Mouse (Mus musculus) small intestine, adult 2 months (tissue): ENCODE measurements around the gene Dlg5. TPM values are rescaled to one million over a fixed set of nuclear protein-coding genes. Genes with fewer than 3 reads are reported as not detected.

ENCODE experiments used
- H3K27ac ChIP-seq: fragments of 200-500 bp; 2 replicates; pipeline ENCODE4 v1.5.1; 2012; ENCODE audit warnings: low read depth, low read length, control low read depth, inconsistent platforms; ENCODE audit not compliant: insufficient read depth
- H3K27me3 ChIP-seq: fragments of 200-500 bp; 2 replicates; pipeline ENCODE4 v1.6.1; 2012; ENCODE audit warnings: mild to moderate bottlenecking, moderate library complexity, low read length, inconsistent platforms; ENCODE audit not compliant: control insufficient read depth, insufficient read depth
- H3K36me3 ChIP-seq: fragments of 200-500 bp; 2 replicates; pipeline ENCODE4 v1.6.1; 2012; ENCODE audit warnings: mild to moderate bottlenecking, low read length, control low read depth, inconsistent platforms; ENCODE audit not compliant: control insufficient read depth, insufficient read depth
- H3K4me1 ChIP-seq: fragments of 200-500 bp; 2 replicates; pipeline ENCODE4 v1.6.1; 2012; ENCODE audit warnings: low read length, inconsistent platforms, mixed read lengths; ENCODE audit not compliant: control insufficient read depth, insufficient read depth, insufficient read length
- H3K4me3 ChIP-seq: fragments of 200-500 bp; 2 replicates; pipeline ENCODE4 v1.5.1; 2012; ENCODE audit warnings: low read depth, mild to moderate bottlenecking, control low read depth, inconsistent platforms, low read length, moderate library complexity
- CTCF ChIP-seq: fragments of 200-500 bp; IDR thresholded peaks from 2 replicates; pipeline ENCODE4 v1.5.1; 2012; ENCODE audit warnings: low read depth, mild to moderate bottlenecking, control low read depth, inconsistent platforms, low read length, moderate library complexity, mixed read lengths; ENCODE audit not compliant: insufficient replicate concordance, insufficient read length; ENCODE audit errors: extremely low read depth
- POLR2A ChIP-seq: fragments of 200-500 bp; IDR thresholded peaks from 2 replicates; pipeline ENCODE4 v1.6.1; 2012; ENCODE audit warnings: low read depth, mild to moderate bottlenecking, control low read depth, inconsistent platforms, low read length, moderate library complexity
- WGBS: fragments of 180-500 bp; shearing (Covaris S2); methylation state at CpG from one replicate; pipeline ENCODE4 v1.1.7; 2018; 5-methylcytosine and 5-hydroxymethylcytosine counted together
- polyA plus RNA-seq: library from polyadenylated mRNA; depleted of rRNA; stranded (reverse); fragments of >200 nt; gene quantifications from 2 replicates; pipeline ENCODE4 v1.2.3, GENCODE M21; 2012

Gene Dlg5
- polyA plus RNA-seq, 1 experiment = 21.1 TPM

DNA sequence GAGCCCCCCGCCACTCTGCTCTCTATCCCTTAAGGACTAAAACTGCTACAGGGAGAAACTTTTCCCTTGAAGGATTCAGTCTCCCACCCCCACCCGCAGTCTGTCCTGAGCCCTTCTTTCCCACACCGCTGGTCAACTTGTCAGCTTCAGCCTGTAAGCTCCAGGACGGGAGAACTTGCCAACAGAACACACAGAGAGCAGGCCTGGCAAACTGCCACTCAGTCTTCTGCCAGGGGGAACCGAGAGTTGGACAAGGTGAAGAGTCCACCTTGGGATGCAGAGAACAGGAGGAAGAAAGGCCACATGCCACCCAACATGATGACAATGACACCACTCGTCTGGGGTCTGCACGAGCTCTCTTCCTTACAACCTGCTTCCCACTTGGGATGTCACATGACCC is 56.1 kb downstream of the Dlg5 start:
- H3K4me1 ChIP-seq = no peaks in the 10 kb centered on the region
- no peak for TF ChIP-seq POLR2A
- no peak for TF ChIP-seq CTCF
- H3K27ac ChIP-seq = no peak overlapping the region
- no peaks in the 10 kb centered on the region for H3K27me3 ChIP-seq
- peaks cover 7% of the 10 kb centered on the region for H3K36me3 ChIP-seq
- H3K4me3 ChIP-seq = no peak overlapping the region
- 66% methylated on average over 7 of the region's 7 CpGs for WGBS

DNA sequence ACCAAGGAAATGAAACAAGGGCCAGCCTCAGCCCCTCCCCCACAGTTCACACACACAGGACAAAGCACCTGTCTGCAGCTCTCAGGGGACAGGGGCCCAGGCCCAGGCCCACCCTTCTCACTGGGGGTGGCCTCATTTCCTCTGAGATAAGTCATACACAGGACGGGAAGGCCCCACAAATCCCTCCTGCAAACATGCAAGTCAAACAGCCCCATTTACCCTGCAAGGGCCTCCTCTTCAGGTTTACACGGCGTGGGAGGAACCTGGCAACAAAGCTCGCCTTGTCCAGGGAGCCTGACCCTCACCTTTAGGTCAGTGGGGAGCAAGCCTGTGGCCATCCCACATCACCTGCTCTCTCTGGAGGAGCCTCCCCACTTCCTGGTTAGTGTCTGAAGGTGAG is 60.2 kb downstream of the Dlg5 start:
- no peak overlapping the region for H3K27ac ChIP-seq
- 63% methylated on average over 4 of the region's 4 CpGs for WGBS

DNA sequence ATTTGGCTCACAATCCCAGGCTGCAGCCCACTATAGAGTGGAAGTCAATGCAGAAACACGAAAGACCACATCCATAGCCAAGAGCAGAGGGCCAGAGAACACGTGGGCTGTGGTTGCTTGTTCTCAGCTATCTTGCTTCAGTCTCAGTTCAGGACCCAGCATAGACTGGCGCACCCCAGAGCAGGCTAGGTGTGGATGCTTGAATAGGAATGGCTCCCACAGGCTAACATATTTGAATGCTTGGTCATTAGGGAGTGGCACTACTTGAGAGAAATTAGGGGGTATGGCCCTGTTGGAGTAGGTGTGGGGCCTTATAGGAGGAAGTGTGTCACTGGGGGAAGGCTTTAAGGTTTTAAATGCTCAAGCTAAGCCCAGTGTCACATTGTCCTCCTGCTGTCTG is 62.8 kb downstream of the Dlg5 start:
- H3K4me1 ChIP-seq = no peaks in the 10 kb centered on the region
- no peak overlapping the region for H3K27ac ChIP-seq
- TF ChIP-seq POLR2A = no peak
- TF ChIP-seq CTCF = no peak
- H3K27me3 ChIP-seq = no peaks in the 10 kb centered on the region
- WGBS = 86% methylated on average over 3 of the region's 3 CpGs
- H3K4me3 ChIP-seq = no peak overlapping the region
- H3K36me3 ChIP-seq = no peaks in the 10 kb centered on the region

More for the DNA sequence above, 60.2 kb downstream of the Dlg5 start:
- TF ChIP-seq CTCF (no peak), POLR2A (no peak)
- H3K27me3 ChIP-seq = no peaks in the 10 kb centered on the region
- H3K4me3 ChIP-seq = no peak overlapping the region
- peaks cover 4% of the 10 kb centered on the region for H3K36me3 ChIP-seq
- H3K4me1 ChIP-seq = no peaks in the 10 kb centered on the region

DNA sequence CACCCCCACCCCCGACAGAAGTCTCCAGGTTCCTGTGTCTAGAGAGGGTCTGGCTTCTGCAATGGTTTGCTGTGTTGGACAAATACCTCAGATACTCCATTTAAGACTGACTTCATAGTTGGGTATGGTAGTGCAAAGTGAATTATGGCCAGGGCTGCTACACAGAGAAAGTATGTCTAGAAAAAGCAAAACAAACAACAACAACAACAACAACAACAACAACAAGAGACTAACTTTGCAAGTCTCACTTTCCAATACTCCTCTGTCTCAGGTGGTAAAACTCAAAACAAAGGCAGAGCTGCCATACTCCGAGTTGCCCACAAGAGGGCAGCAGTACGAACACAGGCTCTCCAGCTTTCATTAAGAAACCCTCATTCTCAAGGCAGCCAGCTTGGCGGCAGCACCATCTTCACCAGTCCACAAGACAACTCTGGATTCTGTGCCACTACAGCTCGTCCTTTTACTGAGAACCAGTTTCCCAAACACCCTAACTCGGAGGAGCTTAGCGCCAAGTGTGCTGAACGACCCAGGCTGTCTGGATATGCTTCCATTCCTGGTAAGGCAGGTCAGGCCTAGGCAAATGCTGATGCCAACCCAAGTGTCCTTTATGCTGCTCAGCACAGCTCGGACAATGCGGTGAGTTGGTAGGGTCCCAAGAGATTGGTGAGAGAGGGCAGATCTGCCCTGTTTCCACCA is 63.8 kb downstream of the Dlg5 start:
- no peaks in the 10 kb centered on the region for H3K4me1 ChIP-seq
- peak; percentile 92; the same call in 1 of the 2 replicates for TF ChIP-seq CTCF
- TF ChIP-seq POLR2A = no peak
- H3K4me3 ChIP-seq = no peak overlapping the region
- 29% methylated on average over 10 of the region's 10 CpGs for WGBS
- no peaks in the 10 kb centered on the region for H3K27me3 ChIP-seq
- H3K36me3 ChIP-seq = peaks cover 4% of the 10 kb centered on the region; the same call in 1 of the 2 replicates
- H3K27ac ChIP-seq = no peak overlapping the region

- WGBS = 74% methylated on average over 6 of the region's 6 CpGs
- no peaks in the 10 kb centered on the region for H3K27me3 ChIP-seq
- no peaks in the 10 kb centered on the region for H3K4me1 ChIP-seq
- TF ChIP-seq CTCF (no peak), POLR2A (no peak)
- no peak overlapping the region for H3K4me3 ChIP-seq
- H3K36me3 ChIP-seq = peaks cover 14% of the 10 kb centered on the region; the same call in 1 of the 2 replicates
- H3K27ac ChIP-seq = no peak overlapping the region
Measured at GRCm38 (mm10) chr14:24179466-24179991, 66.2 kb downstream of the Dlg5 start.

- H3K4me3 ChIP-seq = no peak overlapping the region
- WGBS = 92% methylated on average over 10 of the region's 10 CpGs
Measured at GRCm38 (mm10) chr14:24176609-24177008, 69.1 kb downstream of the Dlg5 start.

GRCm38 (mm10) chr14:24173326-24173725 is 72.4 kb downstream of the Dlg5 start:
- H3K27ac ChIP-seq = no peak overlapping the region
- H3K27me3 ChIP-seq = no peaks in the 10 kb centered on the region
- WGBS = 88% methylated on average over 6 of the region's 6 CpGs
- no peaks in the 10 kb centered on the region for H3K4me1 ChIP-seq
- H3K4me3 ChIP-seq = no peak overlapping the region
- TF ChIP-seq CTCF = no peak
- TF ChIP-seq POLR2A = no peak
- H3K36me3 ChIP-seq = peaks cover 26% of the 10 kb centered on the region

More at GRCm38 (mm10) chr14:24176609-24177008, 69.1 kb downstream of the Dlg5 start:
- no peak overlapping the region for H3K27ac ChIP-seq
- peaks cover 16% of the 10 kb centered on the region; the same call in 1 of the 2 replicates for H3K36me3 ChIP-seq
- TF ChIP-seq POLR2A = no peak
- no peak for TF ChIP-seq CTCF
- H3K27me3 ChIP-seq = no peaks in the 10 kb centered on the region
- H3K4me1 ChIP-seq = no peaks in the 10 kb centered on the region
